In the genomic region with DNA sequence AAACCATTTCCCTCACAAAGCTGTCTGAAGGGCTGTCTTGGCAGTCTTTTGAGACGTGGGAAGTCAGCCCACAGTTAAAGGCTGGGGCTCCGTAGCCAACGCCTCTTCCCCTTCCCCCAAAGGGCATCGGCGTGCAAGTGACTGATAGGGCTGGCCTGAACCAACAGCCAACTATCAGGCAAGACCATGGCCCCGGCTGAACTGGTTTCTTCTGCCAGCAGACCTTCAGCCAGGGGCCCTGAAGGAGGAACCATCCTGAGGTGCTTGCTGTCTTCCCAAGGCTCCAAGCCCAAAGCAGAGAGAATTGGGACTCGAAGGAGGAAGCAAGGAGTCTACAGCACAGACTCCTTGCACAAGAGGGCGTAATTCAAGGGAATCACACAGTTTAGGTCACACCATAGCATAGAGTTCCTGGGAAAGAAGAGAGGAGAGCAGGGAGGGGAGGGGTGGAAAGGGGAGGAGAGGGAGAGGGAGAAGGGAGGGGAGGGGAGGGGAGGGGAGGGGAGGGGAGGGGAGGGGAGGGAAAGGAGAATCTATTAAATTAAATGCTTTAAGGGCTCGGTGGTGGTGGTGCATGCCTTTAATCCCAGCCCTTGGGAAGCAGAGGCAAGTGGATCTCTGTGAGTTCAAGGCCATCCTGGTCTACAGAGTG, we compare ENCODE assay signal across 8 mouse cellular contexts. TPM values are rescaled to one million over a fixed set of nuclear protein-coding genes. Genes with fewer than 3 reads are reported as not detected.
DNase-seq lines count a peak whose midpoint lies in the region; ATAC-seq and TF ChIP-seq lines count a peak whose summit lies in the region.

No protein-coding gene starts in this region.

- H3K9me3 ChIP-seq in forebrain, embryonic 16.5 days (ENCODE audit: control insufficient read depth, low read length) = no peaks in the 10 kb centered on the region
- H3K9me3 ChIP-seq in hindbrain, embryonic 12.5 days (replicated peaks) = no peaks in the 10 kb centered on the region
- no peaks in the 10 kb centered on the region for H3K9me3 ChIP-seq in lung, embryonic 15.5 days

- H3K27ac ChIP-seq in forebrain, embryonic 16.5 days (ENCODE audit: low read length) = no peak overlapping the region
- no peak overlapping the region for H3K27ac ChIP-seq in hindbrain, embryonic 12.5 days
- 0 out of 2 replicates have a peak overlapping the region, but pooled peaks have one; percentile 11 for H3K27ac ChIP-seq in lung, embryonic 15.5 days
- peak overlapping the region; percentile 63 for H3K27ac ChIP-seq in spleen, adult 2 months (ENCODE audit: insufficient read depth, low read length)

- H3K4me2 ChIP-seq in forebrain, embryonic 16.5 days (ENCODE audit: low read length) = no peak overlapping the region
- H3K4me2 ChIP-seq in hindbrain, embryonic 12.5 days (replicated peaks) = 0 out of 2 replicates have a peak overlapping the region, but pooled peaks have one; percentile 31
- H3K4me2 ChIP-seq in lung, embryonic 15.5 days = peak overlapping the region; percentile 50

- peak; percentile 32 for ATAC-seq in forebrain, embryonic 16.5 days
- ATAC-seq in hindbrain, embryonic 12.5 days (ENCODE audit: low FRiP score) = no peak; the same call in 1 of the 2 replicates
- ATAC-seq in lung, embryonic 15.5 days (ENCODE audit: borderline replicate concordance, extremely low read depth, low FRiP score, low TSS enrichment) = peak; percentile 53; the same call in 1 of the 2 replicates

- 52% methylated on average over 9 of the region's 9 CpGs for WGBS in forebrain, embryonic 16.5 days
- 70% methylated on average over 9 of the region's 9 CpGs for WGBS in hindbrain, embryonic 12.5 days
- WGBS in lung, embryonic 15.5 days = 53% methylated on average over 9 of the region's 9 CpGs
- WGBS in spleen, adult 2 months = 19% methylated on average over 9 of the region's 9 CpGs

- H3K36me3 ChIP-seq in forebrain, embryonic 16.5 days (ENCODE audit: control insufficient read depth, insufficient read depth) = no peaks in the 10 kb centered on the region
- no peaks in the 10 kb centered on the region for H3K36me3 ChIP-seq in hindbrain, embryonic 12.5 days
- H3K36me3 ChIP-seq in lung, embryonic 15.5 days = no peaks in the 10 kb centered on the region
- H3K36me3 ChIP-seq in spleen, adult 2 months (ENCODE audit: control insufficient read depth, insufficient read depth, low read length) = no peaks in the 10 kb centered on the region

- peaks cover 11% of the 10 kb centered on the region; the same call in 1 of the 2 replicates for H3K4me1 ChIP-seq in forebrain, embryonic 16.5 days (replicated peaks; ENCODE audit: control insufficient read depth, insufficient read depth, low read length)
- no peaks in the 10 kb centered on the region for H3K4me1 ChIP-seq in hindbrain, embryonic 12.5 days
- peaks cover 18% of the 10 kb centered on the region; the same call in 1 of the 2 replicates for H3K4me1 ChIP-seq in lung, embryonic 15.5 days
- peaks cover 3% of the 10 kb centered on the region for H3K4me1 ChIP-seq in spleen, adult 2 months (ENCODE audit: control insufficient read depth, insufficient read depth, insufficient read length)

- no peak for TF ChIP-seq CTCF in spleen, adult 2 months (IDR thresholded peaks at IDR 0.05; ENCODE audit: extremely low read depth, insufficient read depth, insufficient read length, insufficient replicate concordance)

- peak; percentile 48 to 86 for DNase-seq in adrenal gland, adult (ENCODE audit: inconsistent age in 2 of 2, low spot score in 1 of 2)
- DNase-seq in adrenal gland, postnatal 4 days (ENCODE audit: low spot score in 2 of 2) = no peak
- DNase-seq in adrenal gland, adult 8-10 months = peak; percentile 42
- DNase-seq in spleen, adult 2 months (ENCODE audit: low read depth in 1 of 2, low spot score in 2 of 2) = no peak
- DNase-seq in frontal cortex, adult 2 months (ENCODE audit: extremely low spot score in 1 of 2, low spot score in 1 of 2) = no peak

- no peak overlapping the region for H3K9ac ChIP-seq in forebrain, embryonic 16.5 days (replicated peaks; ENCODE audit: low read depth, low read length)
- H3K9ac ChIP-seq in hindbrain, embryonic 12.5 days = no peak overlapping the region
- no peak overlapping the region for H3K9ac ChIP-seq in lung, embryonic 15.5 days

- TF ChIP-seq POLR2A in spleen, adult 2 months (IDR thresholded peaks at IDR 0.05; ENCODE audit: low read depth, low read length) = no peak

- no peaks in the 10 kb centered on the region for H3K27me3 ChIP-seq in forebrain, embryonic 16.5 days (replicated peaks; ENCODE audit: control insufficient read depth, insufficient read depth, low read length)
- H3K27me3 ChIP-seq in hindbrain, embryonic 12.5 days = no peaks in the 10 kb centered on the region
- no peaks in the 10 kb centered on the region for H3K27me3 ChIP-seq in lung, embryonic 15.5 days
- H3K27me3 ChIP-seq in spleen, adult 2 months (ENCODE audit: control insufficient read depth, insufficient read depth, low read length) = no peaks in the 10 kb centered on the region

- H3K4me3 ChIP-seq in forebrain, embryonic 16.5 days (replicated peaks; ENCODE audit: low read length) = no peak overlapping the region
- no peak overlapping the region for H3K4me3 ChIP-seq in hindbrain, embryonic 12.5 days
- no peak overlapping the region for H3K4me3 ChIP-seq in lung, embryonic 15.5 days
- no peak overlapping the region; the same call in 1 of the 2 replicates for H3K4me3 ChIP-seq in spleen, adult 2 months (ENCODE audit: extremely low read depth, insufficient read depth, insufficient read length)

RNA-seq across cellular contexts. Expression of a gene that starts 16.8 kb away (rescaled TPM):
- total RNA-seq in adrenal gland, postnatal 4 days (2021) = 100 to 1,000 TPM; 146 to 153 TPM
- 100 to 1,000 TPM; 109 to 240 (median 158) TPM for total RNA-seq in adrenal gland, adult 8-10 months (2022)
- polyA plus RNA-seq in forebrain, embryonic 16.5 days (2015; fragmentation: Nextera tagmentation; extraction: Ambion mirVana) = 68.9 and 83.1 TPM in 2 replicates
- polyA plus RNA-seq in hindbrain, embryonic 12.5 days (2016; fragmentation: Nextera tagmentation; extraction: Ambion mirVana) = 69.3 and 75.5 TPM in 2 replicates
- 71.4 and 80.3 TPM in 2 replicates for polyA plus RNA-seq in lung, embryonic 15.5 days (2015; fragmentation: Nextera tagmentation; extraction: Ambion mirVana)
- 18.4 and 23.7 TPM in 2 replicates for polyA plus RNA-seq in spleen, adult 2 months (2012; rRNA removed)
- 61.8 and 66.5 TPM in 2 replicates for polyA plus RNA-seq in frontal cortex, adult 2 months (2012; rRNA removed)

RNA-seq across cellular contexts. Expression of a gene that starts 36.6 kb away (rescaled TPM):
- total RNA-seq in adrenal gland, postnatal 4 days (2021) = 10 to 100 TPM; 26.9 to 30.0 TPM
- total RNA-seq in adrenal gland, adult 8-10 months (2022) = 10 to 100 TPM; 23.7 to 36.2 (median 30.0) TPM
- polyA plus RNA-seq in forebrain, embryonic 16.5 days (2015; fragmentation: Nextera tagmentation; extraction: Ambion mirVana) = 35.3 and 40.4 TPM in 2 replicates
- 33.0 and 37.7 TPM in 2 replicates for polyA plus RNA-seq in hindbrain, embryonic 12.5 days (2016; fragmentation: Nextera tagmentation; extraction: Ambion mirVana)
- polyA plus RNA-seq in lung, embryonic 15.5 days (2015; fragmentation: Nextera tagmentation; extraction: Ambion mirVana) = 51.4 and 51.5 TPM in 2 replicates
- 12.7 and 16.0 TPM in 2 replicates for polyA plus RNA-seq in spleen, adult 2 months (2012; rRNA removed)
- 19.2 and 20.1 TPM in 2 replicates for polyA plus RNA-seq in frontal cortex, adult 2 months (2012; rRNA removed)

Comparison
In these comparisons a context has a peak if more than half of its experiments do, and no peak if none do; other contexts are left out.
1. DNase-seq: peak in adrenal gland, adult (2 of 2) and adrenal gland, adult 8-10 months (single experiment); none in adrenal gland, postnatal 4 days (0 of 2), spleen, adult 2 months (0 of 2) and frontal cortex, adult 2 months (0 of 2).
2. H3K27ac ChIP-seq: peak in lung, embryonic 15.5 days (single experiment) and spleen, adult 2 months (single experiment); none in forebrain, embryonic 16.5 days (single experiment) and hindbrain, embryonic 12.5 days (single experiment).